Mouse (Mus musculus) heart, embryonic 11.5 days (tissue): ENCODE data around the gene Cd302. TPM values are rescaled to one million over a fixed set of nuclear protein-coding genes. Genes with fewer than 3 reads are reported as not detected.
A peak's percentile ranks its signal among the peaks of the same experiment; 100 is the strongest.

Source experiments
- ATAC-seq: fragments of 200-750 bp; cut with Nextera tagmentation; replicated peaks from 2 replicates; pipeline ENCODE4 v1.8.0; 2017; ENCODE audit warnings: moderate library complexity; ENCODE audit not compliant: insufficient number of reproducible peaks, low FRiP score, low TSS enrichment
- H3K27ac ChIP-seq: fragments of 300-500 bp; sonication (generic); 2 replicates; pipeline ENCODE4 v1.5.1; 2014; ENCODE audit warnings: mild to moderate bottlenecking, low read depth, low read length
- H3K27me3 ChIP-seq: fragments of 300-500 bp; sonication (generic); 2 replicates; pipeline ENCODE4 v1.6.1; 2014; ENCODE audit warnings: mild to moderate bottlenecking, low read length, mixed read lengths; ENCODE audit not compliant: control insufficient read depth, insufficient read depth
- H3K36me3 ChIP-seq: fragments of 300-500 bp; sonication (generic); 2 replicates; pipeline ENCODE4 v1.6.1; 2014; ENCODE audit warnings: mild to moderate bottlenecking, low read length, moderate library complexity, mixed read lengths; ENCODE audit not compliant: control insufficient read depth, insufficient read depth
- H3K4me1 ChIP-seq: fragments of 300-500 bp; sonication (generic); 2 replicates; pipeline ENCODE4 v1.6.1; 2014; ENCODE audit warnings: low read length; ENCODE audit not compliant: control insufficient read depth, insufficient read depth
- H3K4me2 ChIP-seq: fragments of 300-500 bp; sonication (generic); 2 replicates; pipeline ENCODE4 v1.6.1; 2014; ENCODE audit warnings: mild to moderate bottlenecking, moderate library complexity
- H3K4me3 ChIP-seq: fragments of 300-500 bp; sonication (generic); 2 replicates; pipeline ENCODE4 v1.5.1; 2014; ENCODE audit warnings: low read depth, low read length
- H3K9ac ChIP-seq: fragments of 300-500 bp; sonication (generic); 2 replicates; pipeline ENCODE4 v1.6.1; 2014; ENCODE audit warnings: mild to moderate bottlenecking, low read depth, low read length, moderate library complexity
- H3K9me3 ChIP-seq: fragments of 300-500 bp; sonication (generic); replicated peaks from 2 replicates; pipeline ENCODE4 v1.6.1; 2016; ENCODE audit warnings: low read length; ENCODE audit not compliant: control insufficient read depth
- WGBS: fragments of 180-500 bp; shearing (Covaris S2); extraction: QIAGEN DNeasy Blood & Tissue Kit; methylation state at CpG from one replicate; pipeline ENCODE4 v1.1.7; 2014; ENCODE audit not compliant: insufficient replicate concordance; 5-methylcytosine and 5-hydroxymethylcytosine counted together
- polyA plus RNA-seq: library from polyadenylated mRNA; unstranded; fragments of >200 nt; fragmentation: Nextera tagmentation; extraction: Ambion mirVana; gene quantifications from 2 replicates; pipeline ENCODE4 v1.2.1, GENCODE M21; 2014

The Cd302 gene
- polyA plus RNA-seq, 1 experiment from 2014 or later = 22.6 TPM

GRCm38 (mm10) chr2:60233147-60233546 lies 51.1 kb downstream of the Cd302 start:
- Histone ChIP-seq H3K4me3 (no peak overlapping the region), H3K27me3 (no peaks in the 10 kb centered on the region), H3K4me1 (no peaks in the 10 kb centered on the region), H3K9ac (no peak overlapping the region), H3K4me2 (no peak overlapping the region), H3K36me3 (peaks cover 19% of the 10 kb centered on the region), H3K9me3 (no peaks in the 10 kb centered on the region), H3K27ac (peak overlapping the region; percentile 74)
- no peak; the same call in 1 of the 2 replicates for ATAC-seq
- 29% methylated on average over 2 of the region's 2 CpGs for WGBS

- Histone ChIP-seq H3K4me2 (no peak overlapping the region), H3K27ac (no peak overlapping the region), H3K4me1 (no peaks in the 10 kb centered on the region), H3K9me3 (no peaks in the 10 kb centered on the region), H3K36me3 (peaks cover 9% of the 10 kb centered on the region), H3K4me3 (no peak overlapping the region), H3K9ac (no peak overlapping the region), H3K27me3 (no peaks in the 10 kb centered on the region)
- WGBS = 89% methylated on average over 2 of the region's 2 CpGs
- ATAC-seq = no peak
Measured at GRCm38 (mm10) chr2:60230361-60230760, 53.9 kb downstream of the Cd302 start.

GRCm38 (mm10) chr2:60228470-60228869 lies 55.8 kb downstream of the Cd302 start:
- Histone ChIP-seq H3K4me1 (no peaks in the 10 kb centered on the region), H3K27ac (no peak overlapping the region), H3K36me3 (peaks cover 4% of the 10 kb centered on the region; the same call in 1 of the 2 replicates), H3K9me3 (no peaks in the 10 kb centered on the region), H3K4me2 (no peak overlapping the region), H3K27me3 (no peaks in the 10 kb centered on the region), H3K4me3 (no peak overlapping the region), H3K9ac (no peak overlapping the region)
- 97% methylated on average over 1 of the region's 1 CpGs for WGBS
- no peak for ATAC-seq

- ATAC-seq = 0 out of 2 replicates have a peak, but pooled peaks have one; percentile 39
- H3K4me3 ChIP-seq = no peak overlapping the region
- no peak overlapping the region for H3K27ac ChIP-seq
- no peaks in the 10 kb centered on the region for H3K9me3 ChIP-seq
- no peak overlapping the region for H3K4me2 ChIP-seq
- H3K4me1 ChIP-seq = peaks cover 3% of the 10 kb centered on the region; the same call in 1 of the 2 replicates
- 93% methylated on average over 1 of the region's 1 CpGs for WGBS
- no peaks in the 10 kb centered on the region for H3K27me3 ChIP-seq
- H3K36me3 ChIP-seq = no peaks in the 10 kb centered on the region
- H3K9ac ChIP-seq = no peak overlapping the region
Measured at GRCm38 (mm10) chr2:60223489-60223888, 60.8 kb downstream of the Cd302 start.

GRCm38 (mm10) chr2:60221954-60222353 lies 62.3 kb downstream of the Cd302 start:
- Histone ChIP-seq H3K27ac (no peak overlapping the region), H3K9ac (no peak overlapping the region), H3K4me2 (no peak overlapping the region), H3K27me3 (no peaks in the 10 kb centered on the region), H3K9me3 (no peaks in the 10 kb centered on the region), H3K4me3 (no peak overlapping the region), H3K4me1 (peaks cover 3% of the 10 kb centered on the region; the same call in 1 of the 2 replicates), H3K36me3 (no peaks in the 10 kb centered on the region)
- ATAC-seq = no peak
- 84% methylated on average over 2 of the region's 2 CpGs for WGBS

- no peak for ATAC-seq
- H3K36me3 ChIP-seq = no peaks in the 10 kb centered on the region
- H3K27ac ChIP-seq = no peak overlapping the region
- no peak overlapping the region for H3K9ac ChIP-seq
- H3K4me2 ChIP-seq = no peak overlapping the region
- H3K4me1 ChIP-seq = peaks cover 6% of the 10 kb centered on the region; the same call in 1 of the 2 replicates
- no peaks in the 10 kb centered on the region for H3K9me3 ChIP-seq
- WGBS = 70% methylated on average over 6 of the region's 6 CpGs
- H3K4me3 ChIP-seq = no peak overlapping the region
- H3K27me3 ChIP-seq = no peaks in the 10 kb centered on the region
Measured at GRCm38 (mm10) chr2:60221236-60221635, 63.1 kb downstream of the Cd302 start.

- ATAC-seq = no peak
- H3K36me3 ChIP-seq = no peaks in the 10 kb centered on the region
- H3K27ac ChIP-seq = no peak overlapping the region
- H3K27me3 ChIP-seq = no peaks in the 10 kb centered on the region
- H3K4me2 ChIP-seq = no peak overlapping the region
- 80% methylated on average over 6 of the region's 6 CpGs for WGBS
- H3K9ac ChIP-seq = no peak overlapping the region
- no peaks in the 10 kb centered on the region for H3K9me3 ChIP-seq
- H3K4me3 ChIP-seq = no peak overlapping the region
- peaks cover 16% of the 10 kb centered on the region for H3K4me1 ChIP-seq
Measured at GRCm38 (mm10) chr2:60217620-60218019, 66.7 kb downstream of the Cd302 start.

GRCm38 (mm10) chr2:60216547-60217153 lies 67.6 kb downstream of the Cd302 start:
- Histone ChIP-seq H3K27me3 (no peaks in the 10 kb centered on the region), H3K4me3 (no peak overlapping the region), H3K4me2 (no peak overlapping the region), H3K9ac (no peak overlapping the region), H3K36me3 (0 out of 2 replicates have a peak, but pooled peaks cover 2% of the 10 kb centered on the region), H3K9me3 (no peaks in the 10 kb centered on the region), H3K27ac (no peak overlapping the region), H3K4me1 (peaks cover 21% of the 10 kb centered on the region)
- ATAC-seq = no peak
- WGBS = 86% methylated on average over 4 of the region's 4 CpGs

GRCm38 (mm10) chr2:60214683-60215082 lies 69.6 kb downstream of the Cd302 start:
- ATAC-seq = no peak
- Histone ChIP-seq H3K27me3 (no peaks in the 10 kb centered on the region), H3K9me3 (no peaks in the 10 kb centered on the region), H3K4me2 (no peak overlapping the region), H3K27ac (no peak overlapping the region), H3K36me3 (0 out of 2 replicates have a peak, but pooled peaks cover 2% of the 10 kb centered on the region), H3K4me1 (peaks cover 25% of the 10 kb centered on the region), H3K4me3 (no peak overlapping the region), H3K9ac (no peak overlapping the region)
- 90% methylated on average over 2 of the region's 2 CpGs for WGBS
